Comparison of ENCODE assay signal across 8 mouse cellular contexts in the genomic region with DNA sequence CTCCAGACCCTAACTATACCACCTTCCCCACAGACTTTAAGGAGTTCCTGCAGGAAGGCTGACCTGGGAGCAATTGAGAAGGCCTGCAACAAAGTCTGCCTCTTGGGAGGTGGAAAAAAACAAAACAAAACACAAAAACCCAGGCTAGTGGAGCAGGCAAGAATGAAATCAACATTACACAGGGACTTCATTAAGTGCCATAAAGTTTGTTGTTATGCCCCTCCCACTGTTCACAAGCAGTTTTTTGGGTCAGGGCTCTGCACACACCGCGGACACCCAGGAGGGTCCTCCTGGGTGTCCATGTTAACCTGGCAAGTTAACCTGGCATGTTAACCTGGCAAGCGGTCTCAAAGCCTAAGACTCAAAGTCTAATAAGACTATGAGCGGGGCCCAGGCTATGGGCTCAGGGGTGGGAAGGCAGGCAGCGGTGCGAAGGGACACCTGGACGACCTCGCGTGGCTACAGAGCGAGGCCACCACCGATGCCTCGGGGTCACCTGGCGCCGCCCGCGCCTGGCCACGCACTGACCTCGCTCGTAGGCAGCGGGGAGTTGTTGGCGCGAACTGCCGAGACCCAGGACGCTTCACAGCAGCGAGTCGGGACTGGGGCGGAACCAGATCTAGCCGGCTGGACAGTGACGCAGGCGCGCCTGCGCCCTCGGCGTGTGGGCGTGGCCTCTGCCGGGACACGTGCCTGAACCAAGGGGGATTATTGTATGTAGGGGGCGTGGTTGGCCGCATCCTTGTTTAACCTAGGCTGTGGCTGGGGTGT. TPM values are rescaled to one million over a fixed set of nuclear protein-coding genes. Genes with fewer than 3 reads are reported as not detected.
A peak's percentile ranks its signal among the peaks of the same experiment; 100 is the strongest.
DNase-seq lines count a peak whose midpoint lies in the region; ATAC-seq and TF ChIP-seq lines count a peak whose summit lies in the region.

No protein-coding gene starts in this region.

- peak; percentile 81 for TF ChIP-seq EP300 in ES-Bruce4 (IDR thresholded peaks at IDR 0.05; ENCODE audit: insufficient read depth, low read depth, low read length)

- TF ChIP-seq CTCF in ES-Bruce4 (IDR thresholded peaks at IDR 0.05; ENCODE audit: low read depth, low read length), result no peak

- no peak overlapping the region for H3K27ac ChIP-seq in ES-Bruce4 (ENCODE audit: insufficient read depth, low read length)
- H3K27ac ChIP-seq in forebrain, embryonic 11.5 days (ENCODE audit: low read depth, low read length), result peak overlapping the region; percentile 5; the same call in 1 of the 2 replicates
- H3K27ac ChIP-seq in heart, embryonic 16.5 days (ENCODE audit: low read length), result peak overlapping the region; percentile 76
- H3K27ac ChIP-seq in liver, embryonic 15.5 days (replicated peaks), result peak overlapping the region; percentile 92
- H3K27ac ChIP-seq in neural tube, embryonic 11.5 days (ENCODE audit: low read depth, low read length), result no peak overlapping the region; the same call in 1 of the 2 replicates
- H3K27ac ChIP-seq in stomach, embryonic 16.5 days (ENCODE audit: low read length), result peak overlapping the region; percentile 81

- H3K9me3 ChIP-seq in ES-Bruce4 (replicated peaks; ENCODE audit: control insufficient read depth, insufficient read depth, low read length, poor library complexity, severe bottlenecking), result no peaks in the 10 kb centered on the region
- no peaks in the 10 kb centered on the region for H3K9me3 ChIP-seq in forebrain, embryonic 11.5 days (ENCODE audit: control insufficient read depth, low read length)
- H3K9me3 ChIP-seq in heart, embryonic 16.5 days (replicated peaks; ENCODE audit: control insufficient read depth, low read length), result no peaks in the 10 kb centered on the region
- no peaks in the 10 kb centered on the region for H3K9me3 ChIP-seq in liver, embryonic 15.5 days (replicated peaks)
- H3K9me3 ChIP-seq in neural tube, embryonic 11.5 days (ENCODE audit: control insufficient read depth, low read length), result no peaks in the 10 kb centered on the region
- no peaks in the 10 kb centered on the region for H3K9me3 ChIP-seq in stomach, embryonic 16.5 days (replicated peaks; ENCODE audit: control insufficient read depth, low read length)

- peaks cover 5% of the 10 kb centered on the region for H3K4me1 ChIP-seq in ES-Bruce4 (ENCODE audit: control insufficient read depth, insufficient read depth, low read length)
- no peaks in the 10 kb centered on the region; the same call in 1 of the 2 replicates for H3K4me1 ChIP-seq in forebrain, embryonic 11.5 days (replicated peaks; ENCODE audit: control insufficient read depth, insufficient read depth, low read length)
- peaks cover 21% of the 10 kb centered on the region for H3K4me1 ChIP-seq in heart, embryonic 16.5 days (ENCODE audit: control insufficient read depth, insufficient read depth, low read length)
- H3K4me1 ChIP-seq in liver, embryonic 15.5 days (replicated peaks), result peaks cover 98% of the 10 kb centered on the region
- H3K4me1 ChIP-seq in neural tube, embryonic 11.5 days (ENCODE audit: control insufficient read depth, insufficient read depth, low read length), result 0 out of 2 replicates have a peak, but pooled peaks cover 2% of the 10 kb centered on the region
- peaks cover 16% of the 10 kb centered on the region for H3K4me1 ChIP-seq in stomach, embryonic 16.5 days (ENCODE audit: control insufficient read depth, insufficient read depth, low read length)

- peak; percentile 86 for DNase-seq in c-Kit-positive CD71-positive TER-119-negative erythroid progenitor cells, embryonic 14.5 days (ENCODE audit: low read depth)
- DNase-seq in forebrain, embryonic 11.5 days (ENCODE audit: low spot score), result peak; percentile 95
- peak; percentile 95 to 97 for DNase-seq in kidney, postnatal 25 days
- DNase-seq in neural tube, embryonic 11.5 days (ENCODE audit: low spot score), result peak; percentile 95

- peak; percentile 91 for ATAC-seq in forebrain, embryonic 11.5 days (replicated peaks; ENCODE audit: low FRiP score)
- peak; percentile 93 for ATAC-seq in heart, embryonic 16.5 days (replicated peaks; ENCODE audit: extremely low read depth, insufficient read depth, low FRiP score)
- ATAC-seq in liver, embryonic 15.5 days (ENCODE audit: insufficient read depth), result peak; percentile 82
- ATAC-seq in neural tube, embryonic 11.5 days (ENCODE audit: insufficient read depth, low FRiP score, low TSS enrichment), result peak; percentile 85
- ATAC-seq in stomach, embryonic 16.5 days (ENCODE audit: insufficient read depth, low FRiP score), result peak; percentile 95

- H3K9ac ChIP-seq in ES-Bruce4 (ENCODE audit: low read depth, poor library complexity, severe bottlenecking), result peak overlapping the region; percentile 43
- peak overlapping the region; percentile 76 for H3K9ac ChIP-seq in forebrain, embryonic 11.5 days (ENCODE audit: low read length)
- peak overlapping the region; percentile 81 for H3K9ac ChIP-seq in heart, embryonic 16.5 days (ENCODE audit: low read length)
- H3K9ac ChIP-seq in liver, embryonic 15.5 days, result peak overlapping the region; percentile 94
- peak overlapping the region; percentile 94 for H3K9ac ChIP-seq in neural tube, embryonic 11.5 days (ENCODE audit: low read length)
- peak overlapping the region; percentile 96 for H3K9ac ChIP-seq in stomach, embryonic 16.5 days (ENCODE audit: low read length)

- TF ChIP-seq POLR2A in ES-Bruce4 (IDR thresholded peaks at IDR 0.05; ENCODE audit: insufficient read depth, low read length), result no peak

- no peaks in the 10 kb centered on the region for H3K27me3 ChIP-seq in ES-Bruce4 (ENCODE audit: control insufficient read depth, insufficient read depth, low read length, poor library complexity, severe bottlenecking)
- H3K27me3 ChIP-seq in forebrain, embryonic 11.5 days (ENCODE audit: control insufficient read depth, insufficient read depth, low read length), result no peaks in the 10 kb centered on the region
- H3K27me3 ChIP-seq in heart, embryonic 16.5 days (ENCODE audit: control insufficient read depth, insufficient read depth, low read length), result no peaks in the 10 kb centered on the region
- no peaks in the 10 kb centered on the region for H3K27me3 ChIP-seq in liver, embryonic 15.5 days
- no peaks in the 10 kb centered on the region for H3K27me3 ChIP-seq in neural tube, embryonic 11.5 days (ENCODE audit: control insufficient read depth, insufficient read depth, low read length)
- H3K27me3 ChIP-seq in stomach, embryonic 16.5 days (ENCODE audit: control insufficient read depth, insufficient read depth, low read length), result no peaks in the 10 kb centered on the region

- peak overlapping the region; percentile 72 for H3K4me2 ChIP-seq in forebrain, embryonic 11.5 days (ENCODE audit: low read depth, low read length, severe bottlenecking)
- peak overlapping the region; percentile 71 for H3K4me2 ChIP-seq in heart, embryonic 16.5 days (ENCODE audit: low read depth, low read length)
- H3K4me2 ChIP-seq in liver, embryonic 15.5 days, result peak overlapping the region; percentile 96
- peak overlapping the region; percentile 84 for H3K4me2 ChIP-seq in neural tube, embryonic 11.5 days (ENCODE audit: low read depth)
- H3K4me2 ChIP-seq in stomach, embryonic 16.5 days (ENCODE audit: low read depth, low read length), result peak overlapping the region; percentile 94

- 1% methylated on average over 39 of the region's 39 CpGs for WGBS in forebrain, embryonic 11.5 days
- WGBS in heart, embryonic 16.5 days, result 1% methylated on average over 39 of the region's 39 CpGs
- WGBS in liver, embryonic 15.5 days (ENCODE audit: insufficient replicate concordance), result 1% methylated on average over 39 of the region's 39 CpGs
- 3% methylated on average over 39 of the region's 39 CpGs for WGBS in neural tube, embryonic 11.5 days
- under 1% methylated on average over 39 of the region's 39 CpGs for WGBS in stomach, embryonic 16.5 days

- no peaks in the 10 kb centered on the region for H3K36me3 ChIP-seq in ES-Bruce4 (ENCODE audit: control insufficient read depth, insufficient read depth, low read length, poor library complexity, severe bottlenecking)
- no peaks in the 10 kb centered on the region for H3K36me3 ChIP-seq in forebrain, embryonic 11.5 days (ENCODE audit: control insufficient read depth, insufficient read depth, low read length)
- H3K36me3 ChIP-seq in heart, embryonic 16.5 days (ENCODE audit: control insufficient read depth, insufficient read depth), result no peaks in the 10 kb centered on the region
- H3K36me3 ChIP-seq in liver, embryonic 15.5 days (replicated peaks), result no peaks in the 10 kb centered on the region
- no peaks in the 10 kb centered on the region for H3K36me3 ChIP-seq in neural tube, embryonic 11.5 days (ENCODE audit: control insufficient read depth, insufficient read depth, low read length)
- H3K36me3 ChIP-seq in stomach, embryonic 16.5 days (ENCODE audit: control insufficient read depth, insufficient read depth, low read length), result no peaks in the 10 kb centered on the region

- peak overlapping the region; percentile 49 for H3K4me3 ChIP-seq in ES-Bruce4 (ENCODE audit: low read depth, low read length)
- peak overlapping the region; percentile 45 for H3K4me3 ChIP-seq in forebrain, embryonic 11.5 days (ENCODE audit: low read depth, low read length)
- H3K4me3 ChIP-seq in heart, embryonic 16.5 days (ENCODE audit: low read length), result peak overlapping the region; percentile 61
- H3K4me3 ChIP-seq in liver, embryonic 15.5 days (replicated peaks), result peak overlapping the region; percentile 73
- H3K4me3 ChIP-seq in neural tube, embryonic 11.5 days (ENCODE audit: low read depth, low read length), result peak overlapping the region; percentile 54
- peak overlapping the region; percentile 79 for H3K4me3 ChIP-seq in stomach, embryonic 16.5 days (replicated peaks; ENCODE audit: low read length)

RNA-seq across cellular contexts. Expression of a gene that starts 5.7 kb away (rescaled TPM):
- polyA plus RNA-seq in ES-Bruce4 (2011; ENCODE audit: insufficient read depth, insufficient read length, low read depth, missing spikeins), result 0.82 and 0.91 TPM in 2 replicates
- 1.8 and 1.9 TPM in 2 replicates for polyA plus RNA-seq in forebrain, embryonic 11.5 days (2014; fragmentation: Nextera tagmentation; extraction: Ambion mirVana)
- polyA plus RNA-seq in heart, embryonic 16.5 days (2015; fragmentation: Nextera tagmentation; extraction: Ambion mirVana), result 17.1 and 17.2 TPM in 2 replicates
- 25.0 and 26.4 TPM in 2 replicates for polyA plus RNA-seq in liver, embryonic 15.5 days (2015; fragmentation: Nextera tagmentation; extraction: Ambion mirVana)
- 2.4 TPM in 2 replicates for polyA plus RNA-seq in neural tube, embryonic 11.5 days (2014; fragmentation: Nextera tagmentation; extraction: Ambion mirVana)
- 3.1 and 4.2 TPM in 2 replicates for polyA plus RNA-seq in stomach, embryonic 16.5 days (2015; fragmentation: Nextera tagmentation; extraction: Ambion mirVana)

RNA-seq across cellular contexts. Expression of a gene that starts 19.4 kb away (rescaled TPM):
- not detected in 2 replicates for polyA plus RNA-seq in ES-Bruce4 (2011; ENCODE audit: insufficient read depth, insufficient read length, low read depth, missing spikeins)
- polyA plus RNA-seq in forebrain, embryonic 11.5 days (2014; fragmentation: Nextera tagmentation; extraction: Ambion mirVana), result not detected in 2 replicates
- not detected in 2 replicates for polyA plus RNA-seq in heart, embryonic 16.5 days (2015; fragmentation: Nextera tagmentation; extraction: Ambion mirVana)
- polyA plus RNA-seq in liver, embryonic 15.5 days (2015; fragmentation: Nextera tagmentation; extraction: Ambion mirVana), result not detected in 2 replicates
- polyA plus RNA-seq in neural tube, embryonic 11.5 days (2014; fragmentation: Nextera tagmentation; extraction: Ambion mirVana), result not detected in 2 replicates
- polyA plus RNA-seq in stomach, embryonic 16.5 days (2015; fragmentation: Nextera tagmentation; extraction: Ambion mirVana), result 11.4 and 11.5 TPM in 2 replicates

RNA-seq across cellular contexts. Expression of a gene that starts 20.6 kb away (rescaled TPM):
- 19.9 and 26.1 TPM in 2 replicates for polyA plus RNA-seq in ES-Bruce4 (2011; ENCODE audit: insufficient read depth, insufficient read length, low read depth, missing spikeins)
- 103 and 130 TPM in 2 replicates for polyA plus RNA-seq in forebrain, embryonic 11.5 days (2014; fragmentation: Nextera tagmentation; extraction: Ambion mirVana)
- 75.7 and 75.8 TPM in 2 replicates for polyA plus RNA-seq in heart, embryonic 16.5 days (2015; fragmentation: Nextera tagmentation; extraction: Ambion mirVana)
- polyA plus RNA-seq in liver, embryonic 15.5 days (2015; fragmentation: Nextera tagmentation; extraction: Ambion mirVana), result 44.3 and 49.3 TPM in 2 replicates
- 141 and 142 TPM in 2 replicates for polyA plus RNA-seq in neural tube, embryonic 11.5 days (2014; fragmentation: Nextera tagmentation; extraction: Ambion mirVana)
- polyA plus RNA-seq in stomach, embryonic 16.5 days (2015; fragmentation: Nextera tagmentation; extraction: Ambion mirVana), result 107 and 114 TPM in 2 replicates

RNA-seq across cellular contexts. Expression of a gene that starts 33.3 kb away (rescaled TPM):
- not detected in 2 replicates for polyA plus RNA-seq in ES-Bruce4 (2011; ENCODE audit: insufficient read depth, insufficient read length, low read depth, missing spikeins)
- 0.17 and 0.23 TPM in 2 replicates for polyA plus RNA-seq in forebrain, embryonic 11.5 days (2014; fragmentation: Nextera tagmentation; extraction: Ambion mirVana)
- polyA plus RNA-seq in heart, embryonic 16.5 days (2015; fragmentation: Nextera tagmentation; extraction: Ambion mirVana), result 0.43 and 0.66 TPM in 2 replicates
- 1.9 and 2.4 TPM in 2 replicates for polyA plus RNA-seq in liver, embryonic 15.5 days (2015; fragmentation: Nextera tagmentation; extraction: Ambion mirVana)
- 0.18 and 0.36 TPM in 2 replicates for polyA plus RNA-seq in neural tube, embryonic 11.5 days (2014; fragmentation: Nextera tagmentation; extraction: Ambion mirVana)
- 0.80 and 1.2 TPM in 2 replicates for polyA plus RNA-seq in stomach, embryonic 16.5 days (2015; fragmentation: Nextera tagmentation; extraction: Ambion mirVana)

RNA-seq across cellular contexts. Expression of a gene that starts 46.4 kb away (rescaled TPM):
- 16.5 and 17.0 TPM in 2 replicates for polyA plus RNA-seq in ES-Bruce4 (2011; ENCODE audit: insufficient read depth, insufficient read length, low read depth, missing spikeins)
- 1.9 and 2.0 TPM in 2 replicates for polyA plus RNA-seq in forebrain, embryonic 11.5 days (2014; fragmentation: Nextera tagmentation; extraction: Ambion mirVana)
- polyA plus RNA-seq in heart, embryonic 16.5 days (2015; fragmentation: Nextera tagmentation; extraction: Ambion mirVana), result 0.59 and 1.6 TPM in 2 replicates
- 4.3 and 5.2 TPM in 2 replicates for polyA plus RNA-seq in liver, embryonic 15.5 days (2015; fragmentation: Nextera tagmentation; extraction: Ambion mirVana)
- polyA plus RNA-seq in neural tube, embryonic 11.5 days (2014; fragmentation: Nextera tagmentation; extraction: Ambion mirVana), result 7.7 and 8.4 TPM in 2 replicates
- 2.4 and 2.6 TPM in 2 replicates for polyA plus RNA-seq in stomach, embryonic 16.5 days (2015; fragmentation: Nextera tagmentation; extraction: Ambion mirVana)

Comparison
In these comparisons a context has a peak if more than half of its experiments do, and no peak if none do; other contexts are left out.
1. H3K27ac ChIP-seq: peak in forebrain, embryonic 11.5 days (single experiment), heart, embryonic 16.5 days (single experiment), liver, embryonic 15.5 days (single experiment) and stomach, embryonic 16.5 days (single experiment); none in ES-Bruce4 (single experiment) and neural tube, embryonic 11.5 days (single experiment).
2. H3K9ac ChIP-seq: peak in every context shown above with its lines; median percentile 96 in stomach, embryonic 16.5 days; 94 in liver, embryonic 15.5 days; 94 in neural tube, embryonic 11.5 days; 81 in heart, embryonic 16.5 days; 76 in forebrain, embryonic 11.5 days; 43 in ES-Bruce4.
3. Peak in every context shown above with its lines, with median percentiles within 50 percentile points of each other: H3K4me3 ChIP-seq, DNase-seq, ATAC-seq and H3K4me2 ChIP-seq.